In the genomic region with DNA sequence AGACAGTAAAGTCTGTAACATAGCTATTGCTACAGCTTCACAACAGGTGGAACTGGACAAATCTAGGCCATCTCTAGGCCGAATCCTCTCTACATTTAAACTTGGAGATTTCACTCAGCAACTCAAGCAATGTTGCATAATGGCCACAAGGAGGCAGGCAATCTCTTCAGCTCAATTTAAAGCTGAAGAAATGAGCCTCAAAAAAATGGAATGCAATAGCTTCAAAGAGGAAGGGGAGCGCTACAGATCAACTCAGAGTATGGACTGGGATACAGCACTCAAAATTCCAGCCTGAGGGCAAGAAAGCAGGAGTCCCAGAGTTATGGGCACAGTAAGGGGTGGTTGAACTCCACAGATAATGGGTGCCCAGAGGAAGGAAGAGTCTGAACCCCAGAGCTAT, we compare ENCODE assay signal across 11 mouse cellular contexts. TPM values are rescaled to one million over a fixed set of nuclear protein-coding genes. Genes with fewer than 3 reads are reported as not detected.
DNase-seq lines count a peak whose midpoint lies in the region; ATAC-seq and TF ChIP-seq lines count a peak whose summit lies in the region.
"Had no signal": no experiment of that assay in that cellular context is flagged by ENCODE, and none has a peak within 500 bp of the region (broad histone marks: within the 10 kb centered on the region; RNA-seq: fewer than 3 reads in every experiment).

No protein-coding gene starts in this region.

- no peaks in the 10 kb centered on the region for H3K36me3 ChIP-seq in lung, embryonic 14.5 days (ENCODE audit: insufficient read depth)

- H3K9me3 ChIP-seq in lung, embryonic 14.5 days (ENCODE audit: low read depth, low read length), result no peaks in the 10 kb centered on the region
- H3K9me3 ChIP-seq: limb, embryonic 15.5 days had no signal

- no peaks in the 10 kb centered on the region for H3K4me1 ChIP-seq in lung, embryonic 14.5 days (ENCODE audit: insufficient read depth)
- H3K4me1 ChIP-seq: limb, embryonic 15.5 days had no signal

- H3K4me3 ChIP-seq in lung, embryonic 14.5 days (ENCODE audit: low read depth, low read length), result no peak overlapping the region
- H3K4me3 ChIP-seq: erythroblast, embryonic 14.5 days; limb, embryonic 15.5 days had no signal

- no peaks in the 10 kb centered on the region for H3K27me3 ChIP-seq in lung, embryonic 14.5 days (ENCODE audit: insufficient read depth, low read length)
- H3K27me3 ChIP-seq: limb, embryonic 15.5 days had no signal

- 15% methylated on average over 2 of the region's 2 CpGs for WGBS in lung, embryonic 14.5 days

- H3K27ac ChIP-seq in lung, embryonic 14.5 days (ENCODE audit: low read depth), result no peak overlapping the region
- H3K27ac ChIP-seq: limb, embryonic 15.5 days had no signal

- DNase-seq in embryo, embryonic 10 days (ENCODE audit: low spot score), result peak; percentile 72
- no peak for DNase-seq in embryo, embryonic 9.5 days (ENCODE audit: extremely low spot score)
- DNase-seq in lung, embryonic 14.5 days, result peak; percentile 85
- DNase-seq in lung, postnatal 14 days, result no peak
- peak; percentile 74 for DNase-seq in retina, postnatal 1 day
- no peak for DNase-seq in spleen, adult 12 weeks (ENCODE audit: low spot score)
- DNase-seq in ovary, postnatal 36 days (ENCODE audit: low spot score), result no peak

- TF ChIP-seq CTCF in lung, embryonic 14.5 days (IDR thresholded peaks at IDR 0.05; ENCODE audit: low read depth), result peak; percentile 88

- ATAC-seq in lung, embryonic 14.5 days (ENCODE audit: insufficient read depth), result peak; percentile 31; the same call in 1 of the 2 replicates
- peak; percentile 78 to 79 for ATAC-seq in hematopoietic stem cell, adult 5-6 weeks (replicated peaks in 1 of 2; ENCODE audit: insufficient read depth in 1 of 2, low FRiP score in 2 of 2, low TSS enrichment in 1 of 2, low read depth in 1 of 2, poor library complexity in 2 of 2, severe bottlenecking in 2 of 2)

- no peak overlapping the region for H3K4me2 ChIP-seq in lung, embryonic 14.5 days
- H3K4me2 ChIP-seq: limb, embryonic 15.5 days had no signal

- no peak overlapping the region for H3K9ac ChIP-seq in lung, embryonic 14.5 days
- H3K9ac ChIP-seq: limb, embryonic 15.5 days had no signal

RNA-seq across cellular contexts. Expression of a gene that starts 11.3 kb away (rescaled TPM):
- polyA plus RNA-seq in lung, embryonic 14.5 days (2014; fragmentation: Nextera tagmentation; extraction: Ambion mirVana), result 63.3 and 66.5 TPM in 2 replicates
- 14.2 and 21.8 TPM in 2 replicates for total RNA-seq in hematopoietic stem cell, adult 5-6 weeks (2017)

RNA-seq across cellular contexts. Expression of a gene that starts 11.5 kb away (rescaled TPM):
- 35.9 and 43.2 TPM in 2 replicates for polyA plus RNA-seq in lung, embryonic 14.5 days (2014; fragmentation: Nextera tagmentation; extraction: Ambion mirVana)
- total RNA-seq in hematopoietic stem cell, adult 5-6 weeks (2017), result 16.8 and 17.9 TPM in 2 replicates

RNA-seq across cellular contexts. Expression of a gene that starts 16.1 kb away (rescaled TPM):
- 2.5 and 3.4 TPM in 2 replicates for polyA plus RNA-seq in lung, embryonic 14.5 days (2014; fragmentation: Nextera tagmentation; extraction: Ambion mirVana)
- 2.7 and 2.9 TPM in 2 replicates for total RNA-seq in hematopoietic stem cell, adult 5-6 weeks (2017)
- polyA plus RNA-seq: erythroblast, embryonic 14.5 days had no signal

RNA-seq across cellular contexts. Expression of a gene that starts 32.4 kb away (rescaled TPM):
- 7.0 and 7.5 TPM in 2 replicates for polyA plus RNA-seq in lung, embryonic 14.5 days (2014; fragmentation: Nextera tagmentation; extraction: Ambion mirVana)
- not detected in 2 replicates for total RNA-seq in hematopoietic stem cell, adult 5-6 weeks (2017)
- polyA plus RNA-seq: erythroblast, embryonic 14.5 days had no signal

RNA-seq across cellular contexts. Expression of a gene that starts 38.2 kb away (rescaled TPM):
- not detected in 2 replicates for polyA plus RNA-seq in lung, embryonic 14.5 days (2014; fragmentation: Nextera tagmentation; extraction: Ambion mirVana)
- total RNA-seq in hematopoietic stem cell, adult 5-6 weeks (2017), result not detected in 2 replicates
- polyA plus RNA-seq: erythroblast, embryonic 14.5 days; limb, embryonic 15.5 days; stomach, embryonic 14.5 days had no signal

Comparison
In these comparisons a context has a peak if more than half of its experiments do, and no peak if none do; other contexts are left out.
1. DNase-seq: peak in embryo, embryonic 10 days (single experiment), lung, embryonic 14.5 days (single experiment) and retina, postnatal 1 day (single experiment); none in embryo, embryonic 9.5 days (single experiment), lung, postnatal 14 days (single experiment), spleen, adult 12 weeks (single experiment) and ovary, postnatal 36 days (single experiment).